Mouse (Mus musculus) kidney, postnatal 0 days (tissue): ENCODE measurements around the gene B4galt1. TPM values are rescaled to one million over a fixed set of nuclear protein-coding genes. Genes with fewer than 3 reads are reported as not detected.

Experiments
- ATAC-seq: fragments of 200-750 bp; cut with Nextera tagmentation; replicated peaks from 2 replicates; pipeline ENCODE4 v1.8.0; 2017; ENCODE audit warnings: low read depth, moderate number of reproducible peaks, moderate TSS enrichment, moderate library complexity; ENCODE audit not compliant: low FRiP score
- DNase-seq: peaks from one replicate; pipeline ENCODE4 v3.0.0-alpha.2; 2016; ENCODE audit warnings: low spot score
- H3K27ac ChIP-seq: fragments of 300-500 bp; sonication (generic); 2 replicates; pipeline ENCODE4 v1.5.1; 2014; ENCODE audit warnings: mild to moderate bottlenecking
- H3K27me3 ChIP-seq: fragments of 300-500 bp; sonication (generic); 2 replicates; pipeline ENCODE4 v1.6.1; 2014; ENCODE audit warnings: low read length, mixed read lengths; ENCODE audit not compliant: insufficient read depth
- H3K36me3 ChIP-seq: fragments of 300-500 bp; sonication (generic); 2 replicates; pipeline ENCODE4 v1.6.1; 2014; ENCODE audit warnings: low read length, mixed read lengths; ENCODE audit not compliant: insufficient read depth
- H3K4me1 ChIP-seq: fragments of 300-500 bp; sonication (generic); replicated peaks from 2 replicates; pipeline ENCODE4 v1.6.1; 2014; ENCODE audit warnings: antibody characterized with exemption, low read length, mixed read lengths; ENCODE audit not compliant: insufficient read depth
- H3K4me2 ChIP-seq: fragments of 300-500 bp; sonication (generic); 2 replicates; pipeline ENCODE4 v1.6.1; 2014; ENCODE audit warnings: mild to moderate bottlenecking, low read length, moderate library complexity, mixed read lengths
- H3K4me3 ChIP-seq: fragments of 300-500 bp; sonication (generic); replicated peaks from 2 replicates; pipeline ENCODE4 v1.5.1; 2014; ENCODE audit warnings: low read depth, low read length
- H3K9ac ChIP-seq: fragments of 300-500 bp; sonication (generic); 2 replicates; pipeline ENCODE4 v1.6.1; 2014; ENCODE audit warnings: low read depth, low read length
- H3K9me3 ChIP-seq: fragments of 300-500 bp; sonication (generic); replicated peaks from 2 replicates; pipeline ENCODE4 v1.6.1; 2016; ENCODE audit warnings: low read length, inconsistent platforms, mixed read lengths
- CTCF ChIP-seq: IDR thresholded peaks from 2 replicates; pipeline ENCODE4 v1.5.1; 2016; ENCODE audit warnings: antibody characterized with exemption, low read depth, mild to moderate bottlenecking, moderate library complexity
- WGBS: fragments of 180-500 bp; shearing (Covaris S2); extraction: QIAGEN DNeasy Blood & Tissue Kit; methylation state at CpG from one replicate; pipeline ENCODE4 v1.1.7; 2014; 5-methylcytosine and 5-hydroxymethylcytosine counted together
- polyA plus RNA-seq: library from polyadenylated mRNA; unstranded; fragments of >200 nt; fragmentation: Nextera tagmentation; extraction: Ambion mirVana; gene quantifications from 2 replicates; pipeline ENCODE4 v1.2.1, GENCODE M21; 2015

B4galt1 gene
- polyA plus RNA-seq, 1 experiment from 2014 or later, result 35.9 TPM

DNA sequence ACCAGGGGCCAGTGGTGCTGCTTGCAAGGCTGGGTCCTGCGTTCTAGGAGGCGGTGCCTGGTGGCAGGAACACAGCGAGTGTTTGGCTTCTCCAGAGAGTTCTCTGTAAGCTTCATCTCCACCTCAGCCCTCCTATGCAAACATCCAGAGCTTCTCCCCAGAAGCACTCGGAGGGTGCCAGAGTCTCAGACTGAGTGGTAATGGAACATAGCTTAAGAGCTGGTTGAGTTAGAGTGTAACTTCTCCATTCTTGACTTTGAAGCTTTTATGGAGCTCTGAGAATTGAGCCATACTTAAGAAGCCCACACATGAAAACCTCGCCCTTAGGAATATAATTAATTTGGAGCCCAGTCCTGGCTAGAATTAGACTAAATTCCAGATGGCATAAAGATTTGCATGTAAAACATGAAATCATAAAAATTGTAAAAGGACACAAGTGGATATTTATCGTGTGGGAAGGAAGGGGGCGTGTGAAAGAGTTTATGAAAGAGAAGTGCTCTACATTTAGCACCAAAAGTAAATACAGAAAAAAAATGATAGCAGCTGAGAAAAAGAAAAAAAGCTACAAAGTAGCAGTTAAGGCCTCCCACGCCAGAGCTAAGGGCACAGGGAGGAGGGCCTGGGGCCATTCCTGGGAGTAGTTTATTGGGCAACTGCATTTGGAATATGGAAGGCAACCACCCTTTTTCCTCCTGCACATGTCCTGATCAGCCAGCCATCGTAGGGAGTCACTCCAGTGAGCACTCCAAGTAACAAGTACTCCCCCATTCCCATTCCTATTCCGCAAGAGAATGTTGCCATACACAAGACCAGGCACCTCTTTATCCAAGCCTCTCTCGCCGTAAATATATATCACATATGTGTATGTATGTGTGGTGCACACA lies 30.7 kb upstream of the B4galt1 start:
- no peak overlapping the region for H3K4me3 ChIP-seq
- WGBS, result 66% methylated on average over 12 of the region's 12 CpGs
- TF ChIP-seq CTCF, result no peak
- no peaks in the 10 kb centered on the region for H3K4me1 ChIP-seq
- no peak overlapping the region for H3K27ac ChIP-seq
- H3K9me3 ChIP-seq, result no peaks in the 10 kb centered on the region
- ATAC-seq (no peak), DNase-seq (no peak)
- no peaks in the 10 kb centered on the region for H3K36me3 ChIP-seq
- no peak overlapping the region for H3K9ac ChIP-seq
- no peaks in the 10 kb centered on the region for H3K27me3 ChIP-seq
- H3K4me2 ChIP-seq, result no peak overlapping the region

- WGBS, result 74% methylated on average over 10 of the region's 10 CpGs
- Histone ChIP-seq H3K4me2 (no peak overlapping the region), H3K9me3 (no peaks in the 10 kb centered on the region), H3K27me3 (no peaks in the 10 kb centered on the region), H3K36me3 (no peaks in the 10 kb centered on the region), H3K4me1 (no peaks in the 10 kb centered on the region), H3K4me3 (no peak overlapping the region), H3K27ac (no peak overlapping the region), H3K9ac (no peak overlapping the region)
- ATAC-seq (no peak), DNase-seq (no peak)
- TF ChIP-seq CTCF, result no peak
Observed at GRCm38 (mm10) chr4:40883200-40883599, 29.4 kb upstream of the B4galt1 start.

GRCm38 (mm10) chr4:40877528-40877927 lies 23.7 kb upstream of the B4galt1 start:
- TF ChIP-seq CTCF, result no peak
- 69% methylated on average over 5 of the region's 5 CpGs for WGBS
- Histone ChIP-seq H3K4me1 (peaks cover 24% of the 10 kb centered on the region), H3K9ac (no peak overlapping the region), H3K36me3 (no peaks in the 10 kb centered on the region), H3K27ac (0 out of 2 replicates have a peak overlapping the region, but pooled peaks have one; percentile 8), H3K27me3 (no peaks in the 10 kb centered on the region), H3K4me3 (no peak overlapping the region), H3K9me3 (no peaks in the 10 kb centered on the region), H3K4me2 (no peak overlapping the region)
- ATAC-seq, result no peak
- DNase-seq, result no peak

DNA sequence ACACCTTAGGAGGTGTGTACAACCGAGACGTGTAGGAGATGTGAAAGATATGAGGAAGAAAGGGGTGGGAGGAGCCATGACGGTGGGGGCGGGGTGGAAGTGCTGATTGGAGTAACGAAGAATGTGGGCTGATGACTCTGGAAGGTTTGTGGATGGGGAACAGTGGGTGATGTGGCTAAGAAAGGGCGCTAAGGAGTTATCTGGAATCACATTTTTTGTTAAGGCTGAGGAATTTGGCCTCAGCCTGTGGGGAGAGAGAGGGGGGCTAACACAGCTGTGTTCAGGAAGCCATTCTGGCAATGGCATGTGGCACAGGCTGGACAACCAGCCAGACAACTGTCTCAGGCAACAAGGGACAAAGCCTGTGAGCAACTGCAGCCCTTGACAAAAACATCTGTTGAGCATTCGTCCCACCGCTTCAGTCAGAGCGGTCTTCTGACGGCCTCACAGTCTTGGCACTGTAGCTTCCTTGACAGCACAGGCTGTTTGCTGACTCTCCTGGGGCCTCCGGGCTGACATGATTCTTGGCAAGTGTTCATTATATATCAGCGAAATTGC lies 23.1 kb upstream of the B4galt1 start:
- Histone ChIP-seq H3K4me1 (peaks cover 24% of the 10 kb centered on the region), H3K4me3 (no peak overlapping the region), H3K4me2 (peak overlapping the region; percentile 31), H3K27ac (peak overlapping the region; percentile 8; the same call in 1 of the 2 replicates), H3K36me3 (no peaks in the 10 kb centered on the region), H3K9ac (no peak overlapping the region), H3K27me3 (no peaks in the 10 kb centered on the region), H3K9me3 (no peaks in the 10 kb centered on the region)
- DNase-seq (peak; percentile 73), ATAC-seq (no peak)
- WGBS, result 30% methylated on average over 12 of the region's 12 CpGs
- no peak for TF ChIP-seq CTCF

DNA sequence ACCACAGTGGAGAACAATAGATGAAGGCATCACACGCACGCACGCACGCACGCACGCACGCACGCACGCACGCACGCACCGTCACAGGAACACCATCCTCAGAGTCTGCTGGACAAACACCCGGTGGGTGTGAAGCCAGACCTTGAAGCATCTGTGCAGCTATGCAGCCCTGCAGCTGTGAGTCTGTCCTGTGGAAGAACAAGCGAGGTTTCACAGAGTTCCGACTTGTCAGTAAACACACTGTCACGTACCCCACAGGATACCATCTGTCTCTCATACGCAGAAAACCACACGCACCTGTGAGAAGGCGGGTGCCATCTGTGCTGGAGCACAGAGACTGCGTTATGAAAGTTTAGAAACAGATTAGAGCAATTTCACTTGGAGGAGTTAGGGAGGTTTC lies 22.0 kb upstream of the B4galt1 start:
- H3K9me3 ChIP-seq, result no peaks in the 10 kb centered on the region
- H3K4me1 ChIP-seq, result peaks cover 24% of the 10 kb centered on the region
- H3K4me3 ChIP-seq, result no peak overlapping the region
- H3K4me2 ChIP-seq, result no peak overlapping the region
- H3K27me3 ChIP-seq, result no peaks in the 10 kb centered on the region
- no peak for TF ChIP-seq CTCF
- no peaks in the 10 kb centered on the region for H3K36me3 ChIP-seq
- no peak for ATAC-seq
- H3K9ac ChIP-seq, result no peak overlapping the region
- H3K27ac ChIP-seq, result no peak overlapping the region
- no peak for DNase-seq
- 90% methylated on average over 20 of the region's 20 CpGs for WGBS

- Histone ChIP-seq H3K27me3 (no peaks in the 10 kb centered on the region), H3K9ac (no peak overlapping the region), H3K27ac (peak overlapping the region; percentile 58; the same call in 1 of the 2 replicates), H3K4me2 (no peak overlapping the region), H3K9me3 (no peaks in the 10 kb centered on the region), H3K36me3 (no peaks in the 10 kb centered on the region), H3K4me3 (no peak overlapping the region), H3K4me1 (peaks cover 24% of the 10 kb centered on the region)
- no peak for TF ChIP-seq CTCF
- ATAC-seq, result no peak
- DNase-seq, result no peak
- 68% methylated on average over 5 of the region's 5 CpGs for WGBS
Observed at GRCm38 (mm10) chr4:40874794-40875552, 21.2 kb upstream of the B4galt1 start.
